Mouse (Mus musculus): ENCODE measurements around the gene Rexo5. TPM values are rescaled to one million over a fixed set of nuclear protein-coding genes. Genes with fewer than 3 reads are reported as not detected.

Rexo5 gene
- total RNA-seq (2023): 1 to 10 TPM; 6.1 to 6.4 TPM

GRCm38 (mm10) chr7:119793586-119794250, at the start of gene Rexo5, which contains the start of gene Eri2:
Gene Rexo5 (plus strand): TSS chr7:119794006.
Gene Eri2 (minus strand): TSS chr7:119794058.

GRCm38 (mm10) chr7:119760527-119760951, 33.3 kb upstream of the Rexo5 start, which contains the start of gene Acsm3:
Gene Acsm3 (plus strand): TSS chr7:119760923.

GRCm38 (mm10) chr7:119895639-119896512, 102.1 kb downstream of the Rexo5 start, which contains the start of the genes Lyrm1 and Dcun1d3:
Gene Lyrm1 (plus strand): TSS chr7:119895861.
Gene Dcun1d3 (minus strand): TSS chr7:119896298.

Other genes with a start within 250 kb of the Rexo5 start
- not detected for gene Acsm2, start 239.7 kb upstream of the Rexo5 start, total RNA-seq (2023)
- not detected for gene Acsm1, start 187.0 kb upstream of the Rexo5 start, total RNA-seq (2023)
- not detected for gene Acsm4, start 104.0 kb upstream of the Rexo5 start, total RNA-seq (2023)
- 10 to 100 TPM; 19.8 to 22.5 TPM for gene Thumpd1, start 73.2 kb upstream of the Rexo5 start, total RNA-seq (2023)
- not detected for gene Acsm3, start 33.1 kb upstream of the Rexo5 start, total RNA-seq (2023)
- 1 to 10 TPM; 1.3 to 1.7 TPM for gene Eri2, start 52 bp downstream of the Rexo5 start, total RNA-seq (2023)
- gene Lyrm1, start 101.9 kb downstream of the Rexo5 start, total RNA-seq (2023): 1 to 10 TPM; 4.1 to 6.4 TPM
- gene Dcun1d3, start 102.3 kb downstream of the Rexo5 start, total RNA-seq (2023): 10 to 100 TPM; 14.9 to 22.4 TPM

Data from monocyte, adult 59 days (primary cell).